Mouse (Mus musculus) adrenal gland, postnatal 25 days (tissue): ENCODE data around the gene Opa3. TPM values are rescaled to one million over a fixed set of nuclear protein-coding genes. Genes with fewer than 3 reads are reported as not detected.
"Not testable (repeated sequence)": the region's sequence is repeated elsewhere in the genome, so short reads cannot be mapped to it uniquely, and the experiment has no call there.

ENCODE experiments used
- DNase-seq: peaks from one replicate; pipeline ENCODE4 v3.0.0; 2021; ENCODE audit warnings: mixed read lengths
- total RNA-seq: library from RNA; stranded (reverse); gene quantifications from 2 replicates; pipeline ENCODE4 v1.2.3, GENCODE M21; 2021

The Opa3 gene
- total RNA-seq, 1 experiment from 2014 or later = 26.9 TPM

DNA sequence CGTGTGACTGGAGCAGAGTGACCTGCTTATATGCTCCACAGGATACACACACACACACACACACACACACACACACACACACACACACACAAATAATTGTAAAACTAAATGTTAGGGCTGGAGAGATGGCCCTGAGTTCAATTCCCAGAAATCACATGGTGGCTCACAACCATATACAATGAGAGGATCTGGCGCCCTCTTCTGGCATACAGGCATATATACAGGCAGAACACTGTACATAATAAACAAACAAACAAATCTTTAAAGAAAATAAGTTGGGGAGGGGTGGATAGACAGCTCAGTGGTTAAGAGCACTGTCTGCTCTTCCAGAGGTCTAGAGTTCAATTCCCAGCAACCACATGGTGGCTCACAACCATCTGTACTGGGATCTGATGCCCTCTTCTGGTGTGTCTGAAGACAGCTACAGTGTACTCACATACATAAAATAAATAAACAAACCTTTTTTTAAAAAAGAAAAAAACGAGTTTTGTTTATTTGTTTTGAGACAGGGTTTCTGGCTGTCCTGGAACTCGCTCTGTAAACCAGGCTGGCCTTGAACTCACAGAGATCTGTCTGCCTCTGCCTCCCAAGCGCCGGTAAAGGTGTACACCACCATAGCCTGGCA lies 53.7 kb downstream of the Opa3 start:
- not testable (repeated sequence) for DNase-seq

DNA sequence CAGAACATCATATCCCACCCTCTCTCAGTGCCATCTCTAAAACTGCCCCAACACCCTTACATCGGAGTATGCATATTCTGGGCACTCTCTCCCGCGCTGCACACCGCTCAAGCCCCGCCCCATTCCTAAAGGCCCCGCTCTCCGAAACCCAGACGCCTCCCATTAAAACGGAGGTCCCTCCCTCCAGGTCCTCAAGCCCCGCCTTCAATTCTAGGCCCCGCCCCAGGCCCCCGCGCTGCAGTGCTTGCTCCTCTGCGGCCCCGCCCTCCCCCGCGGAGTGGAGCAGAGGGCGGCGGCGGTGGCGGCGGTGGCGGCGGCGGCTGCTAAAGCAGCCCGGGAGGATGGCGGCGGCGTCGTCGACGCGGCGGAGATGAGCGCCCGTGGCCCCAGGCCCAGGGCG lies 54.3 kb downstream of the Opa3 start, which contains the start of gene Rtn2:
TSS of gene Rtn2 (plus strand) at position 240 of the 400 bp plus-strand sequence.
- peak; percentile 78 for DNase-seq

DNA sequence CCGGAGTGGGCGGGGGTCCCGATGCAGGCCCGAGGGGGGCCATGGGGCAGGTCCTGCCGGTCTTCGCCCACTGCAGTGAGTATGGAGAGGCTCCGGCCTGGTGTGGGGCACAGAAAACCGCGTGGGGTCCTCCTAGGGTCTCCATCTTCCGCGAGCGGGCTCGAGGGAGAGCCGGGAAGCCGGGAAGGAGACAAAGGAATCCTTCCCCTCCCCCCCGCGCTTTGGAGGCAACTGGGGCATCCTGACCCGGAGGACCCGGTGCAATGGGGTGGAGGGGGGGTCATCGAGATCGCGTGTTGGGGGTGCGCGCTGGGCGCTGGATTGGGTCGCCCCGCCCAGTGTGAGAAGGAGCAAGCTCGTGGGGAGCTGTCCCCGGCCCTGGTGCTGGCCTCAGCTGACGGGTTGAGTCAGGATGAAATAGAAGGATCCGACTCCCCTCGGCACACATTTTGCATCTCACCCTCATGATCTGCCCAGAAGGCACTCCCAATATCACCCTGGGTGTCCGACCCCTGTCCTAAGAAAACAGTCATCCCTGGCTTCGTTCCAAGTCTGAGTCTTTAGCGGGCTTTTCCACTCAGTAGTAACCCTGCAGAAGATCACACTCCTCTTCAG lies 54.8 kb downstream of the Opa3 start:
- DNase-seq = peak; percentile 77

DNA sequence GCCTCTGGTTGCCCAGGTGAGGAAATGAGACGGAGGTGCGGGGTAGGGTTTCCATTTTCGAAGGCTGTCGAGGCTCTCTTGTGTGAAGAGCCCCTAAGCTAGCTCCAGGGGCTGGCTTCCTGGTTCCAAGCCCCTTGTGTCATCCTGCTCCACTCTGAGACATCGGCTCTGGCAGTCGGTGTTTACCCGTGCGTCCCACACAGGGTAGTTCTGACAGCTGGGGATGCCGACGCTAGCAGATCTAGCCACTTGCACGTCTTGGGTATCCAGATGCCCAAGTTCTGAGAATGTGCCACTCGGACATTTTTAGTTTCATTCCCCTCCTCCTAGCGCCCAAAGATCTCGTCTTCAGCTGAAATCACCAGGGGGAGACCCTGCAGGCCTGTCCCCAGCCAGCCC lies 55.3 kb downstream of the Opa3 start:
- no peak for DNase-seq

DNA sequence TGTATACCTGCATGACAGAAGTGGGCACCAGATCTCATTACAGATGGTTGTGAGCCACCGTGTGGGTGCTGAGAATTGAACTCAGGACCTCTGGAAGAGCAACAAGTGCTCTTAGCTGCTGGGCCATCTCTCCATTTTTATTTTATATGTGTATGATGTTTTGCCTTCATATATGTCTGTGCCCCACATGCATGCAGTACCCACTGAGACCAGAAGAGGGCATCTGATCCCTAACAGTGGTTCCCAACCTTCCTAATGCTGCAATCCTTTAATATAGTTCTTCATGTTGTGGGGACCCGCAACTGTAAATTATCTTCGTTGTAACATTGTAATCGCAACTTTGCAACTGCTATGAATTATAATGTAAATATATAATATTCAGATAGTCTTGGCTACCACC lies 56.6 kb downstream of the Opa3 start:
- DNase-seq = peak; percentile 52

DNA sequence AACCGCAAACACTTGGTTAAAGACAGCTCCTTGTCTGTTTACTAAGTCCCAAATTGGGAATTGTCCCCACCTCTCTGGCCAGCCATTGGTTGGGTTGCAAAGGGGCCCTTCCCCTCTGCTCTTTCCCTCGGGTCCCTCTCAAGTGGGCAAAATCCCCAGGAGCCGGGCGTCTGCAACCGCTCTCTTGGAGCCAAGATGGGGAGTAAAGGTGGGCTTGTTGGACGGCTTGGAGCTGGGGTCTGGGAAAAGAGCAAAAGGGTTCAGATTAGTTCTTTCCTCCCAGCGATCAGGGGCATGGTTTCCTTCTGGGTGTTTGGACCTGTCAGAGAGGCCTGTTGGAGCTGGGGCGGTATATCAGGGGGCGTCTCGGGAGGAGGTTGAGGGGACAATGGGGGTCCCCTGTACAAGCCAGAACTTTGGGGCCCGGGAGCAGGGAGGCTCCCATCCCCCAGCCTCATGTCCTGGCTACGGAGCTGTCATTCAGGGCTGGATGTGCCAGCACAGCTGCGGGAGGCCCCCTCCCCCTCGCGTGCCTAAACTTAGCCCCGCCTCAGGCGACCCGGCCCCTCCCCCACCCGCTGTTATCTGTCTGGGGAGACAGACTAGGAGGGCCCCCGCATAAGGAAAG lies 62.9 kb downstream of the Opa3 start:
- no peak for DNase-seq

DNA sequence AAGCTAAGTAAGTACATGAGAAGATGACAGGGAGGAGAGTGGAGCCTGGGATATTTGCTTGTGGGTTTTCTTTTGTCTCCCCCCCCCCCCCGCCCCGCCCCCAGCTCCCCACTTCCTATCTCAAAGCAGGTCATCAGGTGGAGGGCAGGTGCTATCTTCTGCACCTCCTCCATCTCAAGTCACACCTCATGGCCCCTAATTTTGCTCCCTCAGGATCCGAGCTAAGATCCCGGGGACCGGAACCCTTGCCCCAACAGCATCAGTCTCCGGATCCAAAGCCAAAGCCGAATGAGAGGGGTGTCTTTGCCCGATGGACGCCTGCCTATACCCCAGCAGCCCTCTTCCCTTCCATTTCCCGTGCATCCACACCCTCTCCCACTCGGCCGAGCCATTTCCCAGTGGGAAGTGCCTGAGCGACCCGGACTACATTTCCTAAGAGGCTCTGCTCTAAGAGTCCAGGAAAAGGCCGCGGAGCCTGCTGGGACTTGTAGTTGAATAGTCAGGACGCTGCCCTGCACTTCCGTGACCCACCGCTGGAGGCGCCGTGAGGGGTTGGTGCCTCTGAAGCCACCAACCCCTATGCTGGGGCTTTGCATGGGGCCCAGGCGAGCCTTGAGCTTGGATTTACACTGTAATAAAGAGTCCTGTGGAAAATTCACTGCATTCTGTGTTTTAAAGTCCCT lies 67.5 kb downstream of the Opa3 start:
- DNase-seq = peak; percentile 97

DNA sequence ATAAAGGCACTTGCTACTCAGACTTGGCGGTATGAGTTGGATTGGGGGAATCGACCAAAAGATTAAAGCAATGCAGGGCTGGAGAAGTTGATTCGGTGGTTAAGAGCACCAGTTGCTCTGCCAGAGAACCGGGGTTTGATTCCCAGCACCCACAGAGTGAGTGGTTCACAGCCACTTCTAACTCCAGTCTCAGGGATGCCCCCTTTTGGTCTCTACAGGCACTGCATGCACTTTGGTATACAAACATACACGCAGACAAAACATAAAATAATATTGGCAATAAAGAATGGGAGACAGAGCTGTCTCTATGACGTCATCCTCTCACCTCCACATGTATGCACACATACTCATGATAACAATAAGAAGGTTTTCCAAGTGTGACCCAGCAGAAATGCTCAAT lies 68.9 kb downstream of the Opa3 start:
- DNase-seq = no peak

DNA sequence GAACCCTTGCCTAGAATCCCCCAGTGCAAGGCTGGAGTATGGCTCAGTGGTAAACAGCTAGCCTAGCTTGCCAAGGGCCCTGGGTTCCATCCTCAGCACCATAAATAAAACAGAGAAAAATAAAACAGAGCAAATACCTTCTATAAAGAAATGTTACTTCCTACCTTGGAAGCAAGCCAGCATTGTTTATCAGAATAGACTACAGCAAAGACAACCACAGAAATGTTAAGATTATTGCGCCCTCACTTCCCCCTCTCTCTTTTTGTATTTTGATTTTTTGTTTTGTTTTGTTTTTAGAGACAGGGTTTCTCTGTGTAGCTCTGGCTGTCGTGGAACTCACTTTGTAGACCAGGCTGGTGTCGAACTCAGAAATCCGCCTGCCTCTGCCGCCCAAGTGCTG lies 69.7 kb downstream of the Opa3 start:
- no peak for DNase-seq

DNA sequence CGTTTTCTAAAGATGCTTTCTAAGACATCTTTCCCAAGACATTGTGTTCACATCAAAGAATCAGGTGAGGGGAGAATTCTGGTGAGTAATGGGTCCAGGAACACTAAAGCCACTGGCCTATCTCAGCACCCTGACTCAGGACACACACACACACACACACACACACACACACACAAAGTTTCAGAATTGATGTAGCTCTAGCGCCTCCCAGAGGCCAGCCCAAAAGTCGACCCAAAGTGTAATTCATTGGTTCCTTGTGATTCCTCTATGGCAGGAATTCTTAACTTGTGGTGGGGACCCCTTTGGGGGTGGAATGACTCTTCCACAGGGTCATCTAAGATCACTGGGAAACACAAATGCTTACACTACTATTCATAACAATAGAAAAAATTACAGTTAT lies 71.1 kb downstream of the Opa3 start:
- DNase-seq = peak; percentile 54

DNA sequence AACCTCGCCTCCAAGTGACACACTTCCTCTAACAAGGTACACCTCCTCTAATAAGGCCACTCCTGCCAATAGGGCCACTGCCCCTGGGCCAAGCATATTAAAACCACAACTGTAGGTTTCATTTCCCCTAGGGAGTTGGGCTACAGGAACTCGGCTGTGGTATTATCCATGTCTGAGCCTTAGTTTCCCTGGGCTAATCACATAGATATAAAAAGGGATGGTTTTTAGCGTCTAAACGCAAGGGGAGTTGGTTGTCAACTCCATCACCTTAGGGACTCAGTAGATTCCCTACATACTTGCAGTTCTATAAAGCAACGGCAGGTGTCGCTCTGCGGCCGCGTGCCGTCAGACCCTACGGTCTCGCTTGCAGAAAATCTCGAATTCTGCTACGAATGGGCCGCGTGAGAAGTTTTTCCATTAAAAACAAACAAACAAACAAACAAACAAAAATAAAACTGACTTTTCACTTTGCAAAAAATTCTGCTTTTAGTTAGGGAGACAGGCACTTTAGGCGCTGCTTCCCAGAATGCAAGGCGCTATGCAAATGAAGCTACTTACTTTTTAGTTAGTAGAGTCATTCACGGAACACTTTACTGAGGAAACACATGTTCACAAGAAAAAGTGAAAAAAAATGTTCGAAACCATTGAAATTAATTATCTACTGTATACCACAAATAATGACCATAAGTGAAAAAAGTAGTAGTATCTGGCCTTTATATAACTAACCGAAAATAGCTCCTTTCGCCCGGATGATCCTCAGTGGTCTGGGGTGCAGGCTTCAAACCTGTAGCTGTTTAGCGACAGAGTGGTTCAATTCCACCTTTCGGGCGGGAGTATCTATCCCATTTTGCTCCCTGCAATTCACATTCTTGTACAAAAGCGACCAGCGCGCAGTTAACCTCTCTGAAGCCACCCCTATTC lies 72.6 kb downstream of the Opa3 start:
- peak; percentile 69 for DNase-seq

DNA sequence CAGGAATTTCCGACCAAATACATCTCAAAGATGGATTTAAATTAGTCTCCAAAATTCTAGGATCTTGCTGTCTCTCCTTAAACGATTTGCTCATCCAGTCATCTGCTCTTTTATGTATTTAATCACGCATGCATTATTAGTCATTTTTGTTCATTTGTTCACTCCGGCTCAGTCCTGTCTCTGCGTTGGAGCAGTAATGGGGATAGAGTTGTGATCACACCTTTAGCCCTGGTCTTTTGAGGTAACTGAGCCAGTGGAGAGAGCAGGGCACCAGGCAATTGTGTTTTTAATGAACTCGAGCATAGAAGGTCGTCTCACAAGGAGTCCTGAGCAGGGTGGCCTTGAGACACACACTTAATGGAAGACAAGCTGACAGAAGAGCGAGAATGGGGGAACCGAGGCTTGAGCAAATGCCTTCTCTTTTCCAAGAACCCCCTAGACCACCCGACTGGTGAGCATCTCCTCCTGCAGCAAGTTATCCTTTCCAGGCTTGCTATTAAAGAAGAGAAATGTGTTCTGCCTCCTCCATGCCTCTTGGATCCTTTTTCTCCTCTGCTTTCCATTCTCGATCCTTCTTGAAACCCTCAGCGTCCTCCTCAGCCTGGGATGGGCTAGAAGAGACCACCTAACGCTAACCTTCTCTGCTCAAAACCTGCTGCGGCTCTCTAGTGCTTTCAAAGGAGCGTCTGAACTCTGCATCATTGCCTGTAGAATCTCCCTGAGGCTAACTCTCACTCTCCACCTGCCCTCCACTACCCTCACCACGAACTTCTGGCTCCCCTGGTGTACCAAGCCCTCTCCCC lies 73.5 kb downstream of the Opa3 start:
- DNase-seq = no peak

DNA sequence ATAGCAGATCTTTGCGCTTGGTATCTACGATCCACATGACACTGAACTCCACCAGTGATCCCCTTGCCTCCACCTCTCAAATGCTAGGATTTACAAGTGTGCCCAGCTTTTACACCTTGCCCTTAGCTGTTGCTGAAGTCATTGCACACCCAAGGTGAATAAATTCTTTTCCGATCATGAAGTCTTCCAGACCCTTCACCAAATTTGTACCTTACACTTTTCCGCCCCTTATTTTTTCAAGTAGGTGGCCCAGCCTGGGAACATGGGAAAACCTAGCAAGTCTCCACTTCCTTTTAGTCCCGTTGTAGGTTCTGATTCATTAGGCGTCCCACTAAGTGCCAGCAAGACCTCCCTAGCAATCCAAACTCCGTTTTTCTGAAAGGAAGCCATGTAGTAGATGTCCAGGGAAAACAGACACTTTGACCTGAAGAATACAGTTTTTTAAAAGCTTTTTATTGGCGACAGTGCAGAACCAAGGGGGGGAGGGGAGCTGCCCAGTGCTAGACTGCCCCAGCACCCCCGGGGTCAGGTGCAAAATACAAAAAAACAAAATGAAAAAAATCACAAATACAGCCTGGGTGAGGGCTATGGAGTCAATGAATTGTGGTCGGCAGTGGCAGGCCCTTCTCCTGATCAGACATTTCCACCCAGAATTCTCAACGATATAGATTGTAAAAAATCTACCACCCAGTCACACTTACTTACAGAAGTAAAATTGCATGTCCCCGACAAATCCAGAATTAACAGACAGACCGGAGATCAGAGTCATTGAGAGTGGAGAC lies 74.3 kb downstream of the Opa3 start:
- no peak for DNase-seq

DNA sequence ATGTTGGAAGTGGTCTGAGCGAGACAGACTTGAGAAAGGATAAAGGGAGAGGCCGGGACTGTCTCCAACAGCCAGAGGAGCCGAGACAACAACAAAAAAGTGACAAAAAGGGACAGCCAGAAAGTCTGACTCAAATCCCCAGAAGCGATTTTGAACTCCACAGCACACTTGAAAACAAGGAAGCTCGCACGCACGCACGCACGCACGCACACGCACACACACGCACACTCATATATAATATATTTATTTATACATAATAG lies 74.8 kb downstream of the Opa3 start:
- no peak for DNase-seq

DNA sequence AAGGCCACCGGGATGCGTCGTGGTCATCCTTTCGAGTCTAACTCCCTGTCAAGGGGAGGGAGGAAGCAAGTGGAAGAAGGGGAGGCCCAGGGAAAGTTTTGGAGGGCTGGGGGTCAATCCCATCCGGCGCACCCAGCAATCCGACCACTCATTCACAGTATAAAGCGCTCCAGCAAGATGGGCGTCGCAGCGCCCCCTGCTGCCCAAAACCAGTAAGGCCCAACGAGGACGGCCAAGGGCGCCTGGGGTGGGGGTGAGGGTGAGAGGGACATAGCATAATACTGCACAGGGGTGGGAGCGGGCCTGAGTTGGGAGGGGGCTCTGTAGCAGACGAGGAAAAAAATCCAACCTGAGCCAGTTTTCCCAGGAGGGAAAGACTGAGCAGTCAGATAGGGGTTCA lies 75.6 kb downstream of the Opa3 start:
- peak; percentile 78 for DNase-seq

DNA sequence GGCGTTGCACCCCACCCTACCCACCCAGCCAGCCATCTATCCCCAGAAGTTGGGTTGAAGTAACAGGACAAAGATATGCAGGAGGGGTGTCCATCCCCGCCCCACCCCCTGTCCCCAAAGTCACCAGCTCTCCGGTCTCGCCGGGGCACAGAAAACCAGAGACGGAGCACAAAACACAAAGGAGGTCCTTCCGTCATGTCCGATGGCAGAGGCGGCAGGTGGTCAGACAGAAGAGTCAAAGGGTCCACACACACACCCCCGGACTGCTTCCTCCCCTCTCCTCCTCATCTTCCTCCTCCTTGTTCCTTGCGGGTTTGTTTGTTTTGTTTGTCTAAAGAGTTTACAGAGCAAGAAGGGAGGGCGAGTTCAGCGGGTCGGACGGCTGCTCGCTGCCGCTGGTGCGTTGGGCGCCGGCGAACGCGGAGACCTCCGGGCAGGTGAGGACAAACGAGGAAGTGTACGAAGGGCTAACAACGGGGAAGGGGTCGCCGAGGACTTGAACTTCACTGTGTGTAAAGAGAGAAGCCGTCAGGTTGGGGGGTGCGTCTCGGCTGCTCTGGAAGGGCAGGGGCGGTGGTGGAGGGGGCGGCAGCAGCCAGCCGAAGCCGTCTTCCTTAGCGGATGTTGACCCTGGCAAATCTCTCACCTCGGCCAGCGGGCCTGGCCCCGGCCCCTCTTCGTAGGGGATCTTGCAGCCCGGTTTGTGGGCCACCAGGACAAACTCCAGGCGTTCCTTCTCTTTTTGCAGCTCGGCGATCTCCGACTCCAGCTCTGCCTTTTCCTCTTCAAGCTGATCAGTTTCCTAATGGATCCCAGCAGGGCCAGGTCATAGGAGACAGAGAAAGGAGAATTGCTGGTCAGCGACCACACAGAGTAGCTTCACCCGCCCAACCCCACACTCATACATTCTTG lies 76.6 kb downstream of the Opa3 start:
- DNase-seq = no peak

DNA sequence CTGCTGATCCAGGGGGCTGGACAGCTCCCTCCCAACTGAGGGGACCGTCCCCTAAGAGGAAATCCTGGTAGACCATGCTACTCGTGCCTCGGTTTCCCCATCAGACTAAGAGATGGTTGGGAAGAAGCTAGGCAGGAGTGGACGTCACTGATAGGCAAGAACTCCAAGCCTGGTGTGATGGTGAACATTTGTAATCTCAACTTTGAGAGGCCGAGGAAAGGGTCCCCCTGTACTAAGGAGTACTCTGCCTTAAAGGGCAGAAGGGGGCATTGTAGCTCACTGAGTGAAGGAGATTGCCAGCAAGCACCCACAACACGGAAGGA lies 77.2 kb downstream of the Opa3 start:
- DNase-seq = no peak
